Mouse (Mus musculus) forebrain, embryonic 13.5 days (tissue): ENCODE results near the gene Cyba. TPM values are rescaled to one million over a fixed set of nuclear protein-coding genes. Genes with fewer than 3 reads are reported as not detected.

ENCODE experiments used
- ATAC-seq: fragments of 200-750 bp; cut with Nextera tagmentation; 2 replicates; pipeline ENCODE4 v1.8.0; 2017
- H3K27ac ChIP-seq: fragments of 300-500 bp; sonication (generic); 2 replicates; pipeline ENCODE4 v1.5.1; 2015; ENCODE audit warnings: inconsistent platforms, mild to moderate bottlenecking, moderate library complexity
- H3K27me3 ChIP-seq: fragments of 300-500 bp; sonication (generic); 2 replicates; pipeline ENCODE4 v1.6.1; 2015; ENCODE audit warnings: mild to moderate bottlenecking, inconsistent platforms
- H3K36me3 ChIP-seq: fragments of 300-500 bp; sonication (generic); 2 replicates; pipeline ENCODE4 v1.6.1; 2015; ENCODE audit warnings: mild to moderate bottlenecking, inconsistent platforms; ENCODE audit not compliant: poor library complexity, severe bottlenecking
- H3K4me1 ChIP-seq: fragments of 300-500 bp; sonication (generic); 2 replicates; pipeline ENCODE4 v1.6.1; 2015; ENCODE audit warnings: inconsistent platforms
- H3K4me2 ChIP-seq: fragments of 300-500 bp; sonication (generic); 2 replicates; pipeline ENCODE4 v1.6.1; 2015; ENCODE audit warnings: inconsistent platforms, mild to moderate bottlenecking, moderate library complexity
- H3K4me3 ChIP-seq: fragments of 300-500 bp; sonication (generic); 2 replicates; pipeline ENCODE4 v1.5.1; 2015; ENCODE audit warnings: mild to moderate bottlenecking, inconsistent platforms
- H3K9ac ChIP-seq: fragments of 300-500 bp; sonication (generic); 2 replicates; pipeline ENCODE4 v1.6.1; 2015; ENCODE audit warnings: mild to moderate bottlenecking, inconsistent platforms
- H3K9me3 ChIP-seq: fragments of 300-500 bp; sonication (generic); replicated peaks from 2 replicates; pipeline ENCODE4 v1.6.1; 2016; ENCODE audit warnings: inconsistent platforms
- WGBS: fragments of 180-500 bp; shearing (Covaris S2); methylation state at CpG from one replicate; pipeline ENCODE4 v1.1.7; 2015; 5-methylcytosine and 5-hydroxymethylcytosine counted together
- polyA plus RNA-seq: library from polyadenylated mRNA; unstranded; fragments of >200 nt; fragmentation: Nextera tagmentation; extraction: Ambion mirVana; gene quantifications from 2 replicates; pipeline ENCODE4 v1.2.1, GENCODE M21; 2015

The Cyba gene
- polyA plus RNA-seq, 1 experiment from 2014 or later = 28.8 TPM

DNA sequence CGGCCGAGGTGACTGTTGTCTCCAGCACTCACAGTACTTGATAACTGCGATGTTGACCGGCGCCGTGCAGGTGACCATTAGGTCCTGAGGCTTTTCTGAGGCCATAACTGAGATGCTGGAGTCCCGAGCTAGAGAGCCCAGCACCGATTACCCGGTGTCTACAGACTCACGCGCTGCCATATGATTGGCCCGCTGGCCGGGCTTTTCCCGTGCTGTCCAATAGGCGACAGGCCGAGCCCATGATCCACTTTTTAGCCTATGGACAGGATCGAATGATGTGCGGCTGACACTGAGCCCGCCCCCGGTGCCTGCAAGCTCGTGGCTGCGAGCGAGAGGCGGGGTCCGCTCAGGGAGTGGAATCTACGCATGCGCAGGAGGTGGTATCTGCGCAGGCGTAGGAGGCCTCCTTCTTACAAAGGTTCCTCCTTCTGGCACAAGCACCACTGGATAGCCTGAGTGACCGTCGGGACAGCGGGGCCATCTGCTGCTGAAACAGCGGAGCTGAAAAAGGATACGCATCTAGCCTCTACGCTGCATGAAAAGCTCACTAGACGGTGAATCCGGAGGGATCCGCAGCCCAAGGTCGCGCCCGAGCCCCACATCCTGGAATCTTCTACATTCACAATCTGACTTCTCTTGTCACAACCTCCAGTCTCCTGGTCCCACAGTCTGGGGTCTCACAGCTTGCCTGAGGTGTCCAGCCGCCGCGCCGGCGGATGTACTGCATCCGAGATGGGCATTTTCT lies 10.7 kb upstream of the Cyba start, which contains the start of gene Mvd:
Gene Mvd (minus strand): TSS at position 161 of the 745 bp plus-strand sequence.
- Histone ChIP-seq H3K9me3 (no peaks in the 10 kb centered on the region), H3K4me2 (peak within 1 kb of the TSS; percentile 95), H3K36me3 (peaks cover 14% of the 10 kb centered on the region), H3K9ac (peak within 1 kb of the TSS; percentile 83), H3K4me3 (peak within 1 kb of the TSS; percentile 69), H3K4me1 (peaks cover 25% of the 10 kb centered on the region), H3K27ac (peak within 1 kb of the TSS; percentile 98), H3K27me3 (no peaks in the 10 kb centered on the region)
- peak; percentile 98 for ATAC-seq
- under 1% methylated on average over 47 of the region's 47 CpGs for WGBS

DNA sequence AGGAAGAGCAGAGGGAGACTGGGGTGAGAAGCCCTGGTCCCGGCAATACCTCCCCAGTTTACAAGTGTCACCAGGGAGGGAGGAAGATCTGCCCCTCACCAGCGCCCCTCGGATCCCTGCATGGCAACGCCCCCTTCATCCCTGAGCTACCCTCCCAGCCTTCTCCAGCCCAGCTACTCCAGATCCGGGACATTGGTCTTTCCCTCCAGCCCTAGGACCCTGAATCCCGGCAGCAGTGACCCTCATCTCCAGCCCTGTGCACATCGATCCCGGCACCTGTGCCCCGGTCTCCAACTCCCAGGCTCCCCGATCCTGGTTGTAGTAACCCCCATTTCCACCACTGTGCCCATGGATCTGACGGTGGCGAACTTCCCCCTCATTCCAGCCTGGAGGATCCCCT lies 10.1 kb upstream of the Cyba start:
- Histone ChIP-seq H3K9ac (peak overlapping the region; percentile 76), H3K27ac (peak overlapping the region; percentile 83), H3K9me3 (no peaks in the 10 kb centered on the region), H3K4me1 (peaks cover 25% of the 10 kb centered on the region), H3K27me3 (no peaks in the 10 kb centered on the region), H3K4me2 (peak overlapping the region; percentile 95), H3K4me3 (peak overlapping the region; percentile 69), H3K36me3 (peaks cover 20% of the 10 kb centered on the region)
- WGBS = 0% methylated on average over 12 of the region's 12 CpGs
- ATAC-seq = no peak

DNA sequence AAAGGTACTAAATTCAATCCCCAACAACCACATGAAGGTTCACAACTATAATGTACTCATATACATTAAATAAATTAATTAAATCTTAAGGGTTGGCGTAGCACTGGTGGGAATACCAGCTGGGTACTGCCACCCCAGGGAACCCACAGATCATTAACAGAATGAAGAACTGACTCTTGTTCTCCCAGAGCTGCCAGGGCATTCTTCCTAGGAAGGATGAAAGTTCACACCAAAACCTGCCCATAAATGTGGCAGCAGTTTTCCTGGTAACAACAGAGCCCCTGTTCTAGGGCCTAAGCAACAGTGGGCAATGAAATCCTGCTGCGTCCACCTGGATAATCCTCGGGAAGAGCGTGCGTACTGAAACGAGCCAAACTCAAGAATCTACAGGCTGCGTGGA lies 9.6 kb upstream of the Cyba start:
- Histone ChIP-seq H3K4me1 (peaks cover 25% of the 10 kb centered on the region), H3K9me3 (no peaks in the 10 kb centered on the region), H3K27me3 (no peaks in the 10 kb centered on the region), H3K4me3 (peak overlapping the region; percentile 69), H3K36me3 (peaks cover 25% of the 10 kb centered on the region), H3K27ac (peak overlapping the region; percentile 83; the same call in 1 of the 2 replicates), H3K4me2 (peak overlapping the region; percentile 95), H3K9ac (peak overlapping the region; percentile 76)
- ATAC-seq = no peak
- WGBS = 18% methylated on average over 7 of the region's 7 CpGs

DNA sequence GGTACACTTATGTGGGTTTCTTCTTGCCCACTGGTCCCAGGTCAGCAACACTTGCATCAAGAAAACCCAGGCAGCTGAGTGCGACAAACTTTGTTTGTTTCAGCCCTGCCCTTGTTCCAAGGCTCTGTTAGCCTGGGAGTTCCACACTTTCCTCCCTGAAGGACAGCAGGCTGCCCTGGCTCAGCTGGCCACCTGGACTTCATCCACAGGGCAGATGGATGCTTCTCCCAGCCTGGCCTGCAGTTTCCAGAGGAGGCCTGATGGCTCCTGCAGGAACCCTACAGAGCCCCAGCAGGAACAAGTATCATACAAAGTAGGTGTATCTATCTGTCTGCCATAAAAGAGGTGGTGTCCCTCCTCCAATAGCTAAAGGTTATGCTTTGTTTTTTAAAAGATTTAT lies 8.6 kb upstream of the Cyba start:
- H3K9me3 ChIP-seq = no peaks in the 10 kb centered on the region
- peaks cover 35% of the 10 kb centered on the region for H3K36me3 ChIP-seq
- H3K27ac ChIP-seq = no peak overlapping the region
- ATAC-seq = no peak
- WGBS = 96% methylated on average over 1 of the region's 1 CpGs
- peaks cover 25% of the 10 kb centered on the region for H3K4me1 ChIP-seq
- H3K4me2 ChIP-seq = no peak overlapping the region
- no peak overlapping the region for H3K9ac ChIP-seq
- no peak overlapping the region for H3K4me3 ChIP-seq
- H3K27me3 ChIP-seq = no peaks in the 10 kb centered on the region

DNA sequence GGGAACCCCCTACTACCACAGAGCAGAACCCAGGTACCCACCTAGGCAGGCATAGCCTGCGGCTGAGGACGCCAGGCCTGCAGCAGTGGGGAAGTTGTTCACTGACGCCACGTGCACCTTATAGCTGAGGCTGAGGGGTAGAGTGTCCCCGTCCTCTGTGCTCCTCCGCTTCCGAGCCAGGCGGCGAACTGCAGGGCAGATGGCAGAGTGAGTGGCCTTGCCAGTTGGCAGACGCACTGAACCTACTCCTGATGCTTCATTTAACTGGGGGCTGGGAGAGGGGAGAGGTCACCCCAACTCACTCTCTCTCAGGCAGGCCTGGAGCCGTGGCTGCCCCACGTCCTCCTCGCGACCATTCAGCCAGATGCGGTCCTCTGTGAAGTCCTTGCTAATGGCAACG lies 6.6 kb upstream of the Cyba start:
- no peak overlapping the region for H3K4me2 ChIP-seq
- no peak for ATAC-seq
- H3K36me3 ChIP-seq = peaks cover 54% of the 10 kb centered on the region
- H3K9me3 ChIP-seq = peaks cover 5% of the 10 kb centered on the region; the same call in 1 of the 2 replicates
- H3K27me3 ChIP-seq = no peaks in the 10 kb centered on the region
- H3K4me3 ChIP-seq = no peak overlapping the region
- no peak overlapping the region for H3K9ac ChIP-seq
- H3K27ac ChIP-seq = no peak overlapping the region
- WGBS = 94% methylated on average over 16 of the region's 16 CpGs
- H3K4me1 ChIP-seq = peaks cover 8% of the 10 kb centered on the region

DNA sequence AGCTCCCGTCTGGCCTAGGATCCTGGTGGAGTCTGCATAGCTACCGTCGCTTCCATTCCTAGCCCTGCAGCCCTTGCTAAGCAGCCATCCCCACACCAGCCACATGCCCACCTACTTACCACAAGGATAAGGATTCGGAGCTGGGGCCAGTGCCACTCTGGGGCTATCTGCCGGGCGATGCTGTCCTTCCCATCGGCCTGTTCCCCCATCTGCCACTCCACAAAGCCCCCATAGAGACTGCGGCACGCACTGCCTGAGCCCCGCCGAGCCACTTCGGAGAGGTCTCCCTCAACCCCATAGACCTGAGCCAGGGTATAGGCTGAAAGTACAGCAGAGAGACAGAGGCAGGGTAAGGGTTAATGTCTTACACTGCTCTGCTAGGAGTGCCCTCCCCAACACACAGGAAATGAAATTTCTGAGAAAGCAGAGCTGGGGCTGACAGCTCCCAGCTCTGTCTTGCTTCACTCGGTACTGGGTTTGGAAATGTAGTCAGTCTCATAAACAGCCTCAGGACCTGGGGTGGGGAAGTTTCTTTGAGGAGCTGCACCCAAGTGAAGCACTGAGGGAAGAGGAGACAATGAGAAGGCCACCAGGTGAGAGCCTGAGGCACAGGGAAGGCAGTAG lies 5.1 kb upstream of the Cyba start:
- H3K9me3 ChIP-seq = peaks cover 5% of the 10 kb centered on the region; the same call in 1 of the 2 replicates
- no peak overlapping the region for H3K4me2 ChIP-seq
- H3K4me1 ChIP-seq = peaks cover 10% of the 10 kb centered on the region
- peaks cover 65% of the 10 kb centered on the region for H3K36me3 ChIP-seq
- H3K4me3 ChIP-seq = no peak overlapping the region
- ATAC-seq = no peak
- WGBS = 91% methylated on average over 13 of the region's 13 CpGs
- no peak overlapping the region for H3K9ac ChIP-seq
- no peak overlapping the region for H3K27ac ChIP-seq
- H3K27me3 ChIP-seq = no peaks in the 10 kb centered on the region

DNA sequence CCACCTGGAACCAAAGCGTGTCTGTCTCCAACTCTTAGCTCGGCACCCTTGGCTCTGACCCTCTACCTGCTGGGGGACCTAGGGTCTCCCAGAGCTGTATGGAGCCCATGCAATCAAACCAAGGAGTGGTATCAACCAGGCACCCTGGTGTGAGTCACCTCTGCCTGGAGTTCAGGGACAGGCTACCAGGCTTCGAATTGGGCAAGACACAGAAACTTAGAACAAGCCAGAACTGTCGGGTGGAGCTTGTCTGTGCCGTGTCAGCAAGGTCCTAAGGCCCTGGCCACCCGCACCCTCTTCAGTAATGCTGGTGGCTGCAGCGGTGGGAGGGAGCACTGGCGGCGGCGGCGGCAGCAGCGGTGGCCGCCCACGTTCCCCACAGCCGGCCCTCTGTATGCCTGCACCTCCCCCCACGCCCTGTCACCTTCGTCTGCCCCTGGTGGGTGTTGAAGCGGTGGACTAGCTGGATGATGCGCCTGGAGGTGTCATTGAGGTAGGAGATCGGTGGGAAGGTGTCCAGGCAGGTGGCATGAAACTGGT lies 3.9 kb upstream of the Cyba start:
- Histone ChIP-seq H3K4me3 (no peak overlapping the region), H3K9ac (no peak overlapping the region), H3K27me3 (no peaks in the 10 kb centered on the region; the same call in 1 of the 2 replicates), H3K4me1 (peaks cover 15% of the 10 kb centered on the region), H3K36me3 (peaks cover 65% of the 10 kb centered on the region), H3K4me2 (no peak overlapping the region), H3K27ac (no peak overlapping the region), H3K9me3 (peaks cover 5% of the 10 kb centered on the region; the same call in 1 of the 2 replicates)
- ATAC-seq = no peak
- 91% methylated on average over 20 of the region's 20 CpGs for WGBS

DNA sequence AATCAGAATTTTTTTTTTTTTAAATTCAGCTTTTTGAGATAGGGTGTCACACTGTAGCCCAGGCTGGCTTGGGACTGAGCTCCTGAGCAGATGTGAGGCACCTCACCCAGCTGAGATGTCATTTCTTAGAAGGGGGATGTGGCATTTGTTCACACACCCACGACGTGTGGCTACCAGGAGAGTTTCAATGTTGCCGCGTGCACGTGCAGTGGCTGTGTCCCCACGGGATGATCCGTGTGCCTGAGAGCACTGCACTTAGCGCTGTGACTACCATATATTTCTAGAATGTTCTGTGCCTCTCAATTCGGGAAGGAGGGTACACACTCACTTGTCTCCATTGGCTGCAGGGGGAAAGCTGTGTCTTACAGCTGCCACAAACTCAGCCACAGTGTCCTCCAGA lies 3.4 kb upstream of the Cyba start:
- no peak overlapping the region for H3K4me2 ChIP-seq
- no peak overlapping the region for H3K4me3 ChIP-seq
- WGBS = 97% methylated on average over 9 of the region's 9 CpGs
- peaks cover 5% of the 10 kb centered on the region; the same call in 1 of the 2 replicates for H3K9me3 ChIP-seq
- H3K9ac ChIP-seq = no peak overlapping the region
- H3K36me3 ChIP-seq = peaks cover 65% of the 10 kb centered on the region
- H3K27ac ChIP-seq = no peak overlapping the region
- peaks cover 16% of the 10 kb centered on the region for H3K4me1 ChIP-seq
- no peak for ATAC-seq
- H3K27me3 ChIP-seq = no peaks in the 10 kb centered on the region; the same call in 1 of the 2 replicates

DNA sequence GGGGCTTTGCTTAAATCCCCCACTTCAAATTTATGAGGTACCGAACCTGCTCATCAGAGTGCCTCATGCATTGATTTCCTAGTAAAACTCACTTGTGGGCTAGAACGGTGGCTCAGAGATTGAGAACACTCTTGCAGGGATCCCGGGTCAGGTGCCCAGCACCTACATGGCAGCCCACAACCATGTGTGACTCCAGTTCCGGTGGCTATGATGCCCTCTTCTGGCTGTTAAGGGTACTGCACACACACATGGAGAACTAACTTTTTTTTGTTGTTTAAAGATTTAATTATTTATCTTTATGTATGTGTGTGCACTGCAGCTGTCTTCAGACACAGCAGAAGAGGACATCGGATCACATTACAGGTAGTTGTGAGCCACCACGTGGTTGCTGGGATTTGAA lies 2.6 kb upstream of the Cyba start:
- Histone ChIP-seq H3K27ac (no peak overlapping the region), H3K27me3 (no peaks in the 10 kb centered on the region; the same call in 1 of the 2 replicates), H3K9me3 (peaks cover 5% of the 10 kb centered on the region; the same call in 1 of the 2 replicates), H3K4me2 (no peak overlapping the region), H3K4me1 (peaks cover 16% of the 10 kb centered on the region), H3K4me3 (no peak overlapping the region), H3K9ac (no peak overlapping the region), H3K36me3 (peaks cover 65% of the 10 kb centered on the region)
- ATAC-seq = no peak
- 90% methylated on average over 6 of the region's 6 CpGs for WGBS

DNA sequence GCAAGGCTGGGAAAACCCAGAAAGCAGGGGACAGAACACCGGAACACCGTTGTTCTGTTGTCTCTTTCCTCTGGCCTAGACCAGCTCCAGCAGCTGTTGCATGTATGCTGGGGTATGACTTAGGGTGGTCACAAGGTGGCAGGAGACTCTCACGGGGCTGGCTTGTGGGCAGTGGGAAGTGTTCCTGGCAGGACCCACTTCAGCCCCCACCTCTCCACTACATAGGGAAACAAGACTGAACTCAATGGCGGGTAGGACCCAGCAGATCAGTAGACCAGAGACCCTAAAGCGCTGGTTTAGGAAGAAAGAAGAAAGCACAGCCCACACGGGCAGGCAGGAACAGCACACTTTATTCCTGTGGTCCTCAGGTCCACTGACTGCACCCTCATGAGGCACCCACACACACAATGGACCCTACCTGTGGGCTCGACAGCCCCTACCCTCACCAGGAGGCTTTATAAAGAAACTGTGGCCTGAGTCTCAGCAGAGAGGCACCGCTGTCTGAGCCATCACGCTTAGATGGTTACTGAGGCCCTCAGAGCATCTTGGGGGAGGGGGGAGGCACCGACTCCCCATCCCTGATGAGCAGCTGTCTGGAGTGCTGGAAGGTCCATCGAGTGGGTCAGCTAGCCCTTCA lies 657 bp upstream of the Cyba start:
- Histone ChIP-seq H3K9ac (no peak overlapping the region; the same call in 1 of the 2 replicates), H3K4me1 (peaks cover 16% of the 10 kb centered on the region), H3K4me2 (peak overlapping the region; percentile 77; the same call in 1 of the 2 replicates), H3K4me3 (peak overlapping the region; percentile 40; the same call in 1 of the 2 replicates), H3K27me3 (no peaks in the 10 kb centered on the region; the same call in 1 of the 2 replicates), H3K36me3 (peaks cover 51% of the 10 kb centered on the region), H3K27ac (no peak overlapping the region), H3K9me3 (peaks cover 5% of the 10 kb centered on the region; the same call in 1 of the 2 replicates)
- 0 out of 2 replicates have a peak, but pooled peaks have one; percentile 29 for ATAC-seq
- WGBS = 73% methylated on average over 11 of the region's 11 CpGs

DNA sequence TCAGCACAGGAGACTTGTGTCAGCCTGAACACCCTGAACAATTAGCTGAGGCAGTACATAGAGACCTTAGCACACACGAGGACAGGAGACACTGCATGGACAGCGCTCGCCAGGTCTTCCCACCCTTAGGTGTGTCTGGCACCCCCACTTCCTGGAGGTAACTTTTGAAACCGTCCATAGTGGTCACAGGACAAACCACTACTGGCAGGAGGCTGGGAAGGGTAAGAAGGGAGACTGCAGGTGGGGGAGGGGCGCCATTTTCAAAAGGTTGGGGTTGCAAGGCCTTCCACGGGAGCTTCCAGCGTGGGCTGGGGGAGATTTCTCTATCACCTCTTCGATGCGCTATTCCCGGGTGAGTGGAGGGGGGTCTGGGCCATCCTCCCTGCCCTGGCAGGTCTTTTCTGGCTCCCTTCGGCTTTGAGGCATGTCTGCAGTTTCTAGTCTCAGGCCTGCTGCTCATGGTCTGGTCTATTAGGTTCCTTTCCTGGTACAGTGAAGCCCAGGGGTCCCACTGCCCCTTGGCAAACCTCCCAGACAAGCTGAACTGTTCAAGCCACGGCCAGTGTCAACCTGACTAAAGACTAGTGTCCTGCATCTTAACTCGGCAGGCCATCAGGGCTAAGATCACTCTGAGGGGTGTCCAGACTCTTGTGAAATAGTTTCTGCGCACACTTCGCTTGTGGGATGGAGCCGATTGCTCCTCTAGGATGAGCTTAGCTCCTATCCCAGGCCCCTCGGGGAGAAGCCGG lies 862 bp downstream of the Cyba start:
- peak overlapping the region; percentile 77 for H3K4me2 ChIP-seq
- H3K9ac ChIP-seq = peak overlapping the region; percentile 64
- no peak overlapping the region for H3K27ac ChIP-seq
- H3K36me3 ChIP-seq = peaks cover 36% of the 10 kb centered on the region
- peaks cover 5% of the 10 kb centered on the region; the same call in 1 of the 2 replicates for H3K9me3 ChIP-seq
- ATAC-seq = no peak
- H3K4me3 ChIP-seq = peak overlapping the region; percentile 40
- WGBS = 35% methylated on average over 18 of the region's 18 CpGs
- no peaks in the 10 kb centered on the region; the same call in 1 of the 2 replicates for H3K27me3 ChIP-seq
- peaks cover 16% of the 10 kb centered on the region for H3K4me1 ChIP-seq
